Mouse (Mus musculus) liver, embryonic 15.5 days (tissue): ENCODE results near the gene Olfr1513. TPM values are rescaled to one million over a fixed set of nuclear protein-coding genes. Genes with fewer than 3 reads are reported as not detected.
"Not testable (repeated sequence)": the region's sequence is repeated elsewhere in the genome, so short reads cannot be mapped to it uniquely, and the experiment has no call there.

Experiments
- ATAC-seq: fragments of 200-750 bp; cut with Nextera tagmentation; 2 replicates; pipeline ENCODE4 v1.8.0; 2017; ENCODE audit warnings: moderate number of reproducible peaks, mild to moderate bottlenecking, moderate library complexity; ENCODE audit not compliant: insufficient read depth
- H3K27ac ChIP-seq: fragments of 300-500 bp; sonication (generic); replicated peaks from 2 replicates; pipeline ENCODE4 v1.5.1; 2015; ENCODE audit warnings: mild to moderate bottlenecking, inconsistent platforms
- H3K27me3 ChIP-seq: fragments of 300-500 bp; sonication (generic); 2 replicates; pipeline ENCODE4 v1.6.1; 2015; ENCODE audit warnings: mild to moderate bottlenecking, inconsistent platforms
- H3K36me3 ChIP-seq: fragments of 300-500 bp; sonication (generic); replicated peaks from 2 replicates; pipeline ENCODE4 v1.6.1; 2015; ENCODE audit warnings: moderate library complexity, mild to moderate bottlenecking, inconsistent platforms
- H3K4me1 ChIP-seq: fragments of 300-500 bp; sonication (generic); replicated peaks from 2 replicates; pipeline ENCODE4 v1.6.1; 2015; ENCODE audit warnings: inconsistent platforms
- H3K4me2 ChIP-seq: fragments of 300-500 bp; sonication (generic); 2 replicates; pipeline ENCODE4 v1.6.1; 2015; ENCODE audit warnings: moderate library complexity, mild to moderate bottlenecking, inconsistent platforms
- H3K4me3 ChIP-seq: fragments of 300-500 bp; sonication (generic); replicated peaks from 2 replicates; pipeline ENCODE4 v1.5.1; 2015; ENCODE audit warnings: mild to moderate bottlenecking, inconsistent platforms
- H3K9ac ChIP-seq: fragments of 300-500 bp; sonication (generic); 2 replicates; pipeline ENCODE4 v1.6.1; 2015; ENCODE audit warnings: moderate library complexity, mild to moderate bottlenecking, inconsistent platforms
- H3K9me3 ChIP-seq: fragments of 300-500 bp; sonication (generic); replicated peaks from 2 replicates; pipeline ENCODE4 v1.6.1; 2016; ENCODE audit warnings: inconsistent platforms
- WGBS: fragments of 180-500 bp; shearing (Covaris S2); methylation state at CpG from one replicate; pipeline ENCODE4 v1.1.7; 2015; ENCODE audit warnings: mixed read lengths; ENCODE audit not compliant: insufficient replicate concordance; 5-methylcytosine and 5-hydroxymethylcytosine counted together
- polyA plus RNA-seq: library from polyadenylated mRNA; unstranded; fragments of >200 nt; fragmentation: Nextera tagmentation; extraction: Ambion mirVana; gene quantifications from 2 replicates; pipeline ENCODE4 v1.2.1, GENCODE M21; 2015

Gene Olfr1513
- polyA plus RNA-seq, 1 experiment from 2014 or later: not detected

DNA sequence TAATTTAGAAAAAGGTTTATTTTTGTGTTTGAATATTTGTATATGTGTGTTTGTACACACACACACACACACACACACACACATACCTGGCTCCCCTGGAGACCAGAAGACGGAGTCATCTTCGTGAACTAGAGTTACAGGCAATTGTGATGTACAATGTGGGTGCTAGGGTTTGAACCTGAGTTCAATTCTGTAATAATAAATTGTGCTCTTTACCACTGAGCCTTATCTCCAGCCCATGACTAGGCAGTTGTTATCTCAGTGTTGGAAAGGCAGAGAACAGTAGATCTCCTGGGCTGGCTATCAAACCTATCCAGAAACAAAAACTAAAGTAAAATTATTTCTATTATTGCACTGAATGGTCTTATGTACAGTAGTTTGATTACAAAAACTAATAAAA is 50.1 kb downstream of the Olfr1513 start:
- peaks cover 42% of the 10 kb centered on the region for H3K4me1 ChIP-seq
- H3K4me2 ChIP-seq: peak overlapping the region; percentile 81
- WGBS: 56% methylated on average over 2 of the region's 2 CpGs
- H3K9me3 ChIP-seq: no peaks in the 10 kb centered on the region
- H3K4me3 ChIP-seq: no peak overlapping the region; the same call in 1 of the 2 replicates
- H3K27ac ChIP-seq: peak overlapping the region; percentile 79
- H3K36me3 ChIP-seq: no peaks in the 10 kb centered on the region
- H3K27me3 ChIP-seq: no peaks in the 10 kb centered on the region
- ATAC-seq: peak; percentile 43
- no peak overlapping the region for H3K9ac ChIP-seq

DNA sequence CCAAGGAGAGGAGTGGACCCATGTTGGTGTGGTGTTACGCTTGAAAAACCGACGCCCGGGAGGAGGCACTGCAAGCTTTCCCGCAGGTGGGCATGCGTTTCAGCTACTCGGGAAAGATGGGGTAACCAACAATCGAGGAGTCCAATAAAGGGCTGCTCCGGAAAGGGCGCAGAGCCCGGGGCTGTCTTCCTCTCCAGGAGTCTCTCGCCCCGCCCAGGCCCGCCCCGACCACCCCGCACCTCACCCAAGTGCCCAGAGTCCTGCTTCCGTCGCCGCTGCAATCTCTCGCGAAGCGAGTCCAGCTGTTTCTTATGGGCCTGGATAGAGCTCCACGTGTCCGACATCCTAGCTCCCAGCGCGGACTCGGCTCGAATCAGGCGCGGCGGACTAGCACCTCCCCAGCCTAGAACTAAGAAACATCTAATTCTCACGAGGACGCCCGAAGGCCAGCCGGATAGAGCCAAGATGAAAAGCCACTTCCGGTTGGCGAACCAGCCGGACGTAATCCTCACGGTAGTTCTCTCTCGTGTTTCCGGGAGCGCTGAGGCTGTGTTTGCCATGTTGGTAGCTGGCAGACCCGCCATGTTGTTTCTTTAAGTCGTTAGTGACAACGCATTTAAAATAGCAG is 51.5 kb downstream of the Olfr1513 start, which contains the start of gene Mettl3:
Gene Mettl3 (minus strand): TSS at position 485 of the 628 bp plus-strand sequence.
- H3K36me3 ChIP-seq: peaks cover 7% of the 10 kb centered on the region
- H3K4me3 ChIP-seq: peak within 1 kb of the TSS; percentile 84
- H3K4me2 ChIP-seq: peak within 1 kb of the TSS; percentile 81
- WGBS: under 1% methylated on average over 46 of the region's 46 CpGs
- H3K27me3 ChIP-seq: no peaks in the 10 kb centered on the region
- peak within 1 kb of the TSS; percentile 73 for H3K9ac ChIP-seq
- H3K4me1 ChIP-seq: peaks cover 42% of the 10 kb centered on the region
- ATAC-seq: peak; percentile 92
- peak within 1 kb of the TSS; percentile 93 for H3K27ac ChIP-seq
- H3K9me3 ChIP-seq: no peaks in the 10 kb centered on the region

DNA sequence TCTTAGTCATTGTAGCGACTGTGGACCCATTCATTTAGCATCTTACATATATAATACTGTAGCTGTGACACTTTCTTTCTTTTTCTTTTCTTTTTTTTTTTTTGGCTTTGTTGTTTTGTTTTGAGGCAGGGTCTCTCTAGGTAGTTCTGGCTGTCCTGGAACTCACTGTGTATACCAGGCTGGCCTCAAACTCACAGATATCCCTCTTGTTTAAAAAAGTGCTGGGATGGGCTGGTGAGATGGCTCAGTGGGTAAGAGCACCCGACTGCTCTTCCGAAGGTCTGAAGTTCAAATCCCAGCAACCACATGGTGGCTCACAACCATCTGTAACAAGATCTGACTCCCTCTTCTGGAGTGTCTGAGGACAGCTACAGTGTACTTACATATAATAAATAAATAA is 52.7 kb downstream of the Olfr1513 start:
- 0 out of 2 replicates have a peak overlapping the region, but pooled peaks have one; percentile 84 for H3K4me3 ChIP-seq
- not testable (repeated sequence) for ATAC-seq, H3K9me3 ChIP-seq, H3K4me2 ChIP-seq, H3K9ac ChIP-seq, H3K27ac ChIP-seq, H3K27me3 ChIP-seq
- H3K4me1 ChIP-seq: peaks cover 37% of the 10 kb centered on the region
- peaks cover 18% of the 10 kb centered on the region for H3K36me3 ChIP-seq
- WGBS: 77% methylated on average over 3 of the region's 3 CpGs

Other genes with a start within 250 kb of the Olfr1513 start
- 37.6 and 39.5 TPM in 2 replicates for gene Rpgrip1, start 245.7 kb downstream of the Olfr1513 start, polyA plus RNA-seq
- 28.8 and 30.5 TPM in 2 replicates for gene Supt16, start 159.0 kb downstream of the Olfr1513 start, polyA plus RNA-seq
- gene Chd8, start 98.6 kb downstream of the Olfr1513 start, polyA plus RNA-seq: 8.3 and 10.2 TPM in 2 replicates
- 16.4 and 18.1 TPM in 2 replicates for gene Tox4, start 77.3 kb downstream of the Olfr1513 start, polyA plus RNA-seq
- 2.6 and 3.1 TPM in 2 replicates for gene Rab2b, start 76.9 kb downstream of the Olfr1513 start, polyA plus RNA-seq
- gene Mettl3, start 51.3 kb downstream of the Olfr1513 start, polyA plus RNA-seq: 15.9 and 18.2 TPM in 2 replicates
- gene Sall2, start 27.6 kb downstream of the Olfr1513 start, polyA plus RNA-seq: 0.71 and 0.86 TPM in 2 replicates
- not detected in 2 replicates for gene Olfr1512, start 22.8 kb upstream of the Olfr1513 start, polyA plus RNA-seq
- not detected in 2 replicates for gene Olfr1511, start 41.0 kb upstream of the Olfr1513 start, polyA plus RNA-seq
- gene Olfr1510, start 58.0 kb upstream of the Olfr1513 start, polyA plus RNA-seq: not detected in 2 replicates
- not detected in 2 replicates for gene Olfr1509, start 86.6 kb upstream of the Olfr1513 start, polyA plus RNA-seq
- gene Olfr1508, start 111.1 kb upstream of the Olfr1513 start, polyA plus RNA-seq: not detected in 2 replicates
- gene Olfr1507, start 139.3 kb upstream of the Olfr1513 start, polyA plus RNA-seq: not detected in 2 replicates